Mouse (Mus musculus) thymus, adult 2 months (tissue): ENCODE results near the gene Rps6ka1.

Source experiments
- CTCF ChIP-seq: fragments of 200-500 bp; IDR thresholded peaks from 2 replicates; pipeline ENCODE4 v1.5.1; 2012; ENCODE audit warnings: mild to moderate bottlenecking, control low read depth, low read length, moderate library complexity, borderline replicate concordance; ENCODE audit not compliant: control insufficient read depth, poor library complexity, insufficient read depth; ENCODE audit errors: extremely low read depth
- POLR2A ChIP-seq: fragments of 200-500 bp; IDR thresholded peaks from 2 replicates; pipeline ENCODE4 v1.6.1; 2012; ENCODE audit warnings: mild to moderate bottlenecking, low read length, control low read depth, moderate library complexity; ENCODE audit not compliant: control insufficient read depth, poor library complexity, insufficient read depth; ENCODE audit errors: extremely low read depth

GRCm38 (mm10) chr4:133853630-133854029 lies 34.0 kb downstream of the Rps6ka1 start:
- TF ChIP-seq CTCF: no peak
- no peak for TF ChIP-seq POLR2A
